Mouse (Mus musculus) heart, embryonic 13.5 days (tissue): ENCODE results near the gene Arl9. TPM values are rescaled to one million over a fixed set of nuclear protein-coding genes. Genes with fewer than 3 reads are reported as not detected.

Source experiments
- ATAC-seq: fragments of 200-750 bp; cut with Nextera tagmentation; 2 replicates; pipeline ENCODE4 v1.8.0; 2017; ENCODE audit warnings: moderate TSS enrichment; ENCODE audit not compliant: insufficient number of reproducible peaks, low FRiP score, low TSS enrichment; ENCODE audit errors: extremely low read depth
- H3K27ac ChIP-seq: fragments of 300-500 bp; sonication (generic); replicated peaks from 2 replicates; pipeline ENCODE4 v1.5.1; 2015; ENCODE audit warnings: moderate library complexity, mild to moderate bottlenecking, inconsistent platforms
- H3K27me3 ChIP-seq: fragments of 300-500 bp; sonication (generic); replicated peaks from 2 replicates; pipeline ENCODE4 v1.6.1; 2015; ENCODE audit warnings: mild to moderate bottlenecking, inconsistent platforms
- H3K36me3 ChIP-seq: fragments of 300-500 bp; sonication (generic); 2 replicates; pipeline ENCODE4 v1.6.1; 2015; ENCODE audit warnings: mild to moderate bottlenecking, inconsistent platforms
- H3K4me1 ChIP-seq: fragments of 300-500 bp; sonication (generic); 2 replicates; pipeline ENCODE4 v1.6.1; 2015; ENCODE audit warnings: inconsistent platforms
- H3K4me2 ChIP-seq: fragments of 300-500 bp; sonication (generic); 2 replicates; pipeline ENCODE4 v1.6.1; 2015; ENCODE audit warnings: inconsistent platforms, mild to moderate bottlenecking, moderate library complexity
- H3K4me3 ChIP-seq: fragments of 300-500 bp; sonication (generic); 2 replicates; pipeline ENCODE4 v1.5.1; 2015; ENCODE audit warnings: moderate library complexity, mild to moderate bottlenecking, inconsistent platforms
- H3K9ac ChIP-seq: fragments of 300-500 bp; sonication (generic); 2 replicates; pipeline ENCODE4 v1.6.1; 2015; ENCODE audit warnings: inconsistent platforms, mild to moderate bottlenecking, moderate library complexity
- H3K9me3 ChIP-seq: fragments of 300-500 bp; sonication (generic); 2 replicates; pipeline ENCODE4 v1.6.1; 2016; ENCODE audit warnings: inconsistent platforms
- WGBS: fragments of 180-500 bp; shearing (Covaris S2); methylation state at CpG from one replicate; pipeline ENCODE4 v1.1.7; 2015; ENCODE audit warnings: mixed read lengths; 5-methylcytosine and 5-hydroxymethylcytosine counted together
- polyA plus RNA-seq: library from polyadenylated mRNA; unstranded; fragments of >200 nt; fragmentation: Nextera tagmentation; extraction: Ambion mirVana; gene quantifications from 2 replicates; pipeline ENCODE4 v1.2.1, GENCODE M21; 2015

Gene Arl9
- polyA plus RNA-seq, 1 experiment from 2014 or later = not detected

GRCm38 (mm10) chr5:76974554-76975285 lies 29.1 kb upstream of the Arl9 start, which contains the start of gene Srp72:
Gene Srp72, plus strand, starts transcription at chr5:76974683.
- WGBS = under 1% methylated on average over 60 of the region's 60 CpGs
- peaks cover 51% of the 10 kb centered on the region for H3K36me3 ChIP-seq
- H3K4me2 ChIP-seq = peak within 1 kb of the TSS; percentile 96

GRCm38 (mm10) chr5:76975736-76976135 lies 28.1 kb upstream of the Arl9 start:
- ATAC-seq = no peak
- Histone ChIP-seq H3K27ac (no peak overlapping the region), H3K4me2 (peak overlapping the region; percentile 96), H3K9ac (peak overlapping the region; percentile 97), H3K36me3 (peaks cover 49% of the 10 kb centered on the region), H3K4me3 (peak overlapping the region; percentile 95), H3K9me3 (no peaks in the 10 kb centered on the region), H3K27me3 (no peaks in the 10 kb centered on the region), H3K4me1 (peaks cover 21% of the 10 kb centered on the region)
- whole genome bisulfite sequencing = 88% methylated on average over 8 of the region's 8 CpGs

More at GRCm38 (mm10) chr5:76974554-76975285, 29.1 kb upstream of the Arl9 start, which contains the start of gene Srp72:
- Histone ChIP-seq H3K27me3 (no peaks in the 10 kb centered on the region), H3K9me3 (no peaks in the 10 kb centered on the region), H3K4me3 (peak within 1 kb of the TSS; percentile 95), H3K27ac (peak within 1 kb of the TSS; percentile 95), H3K9ac (peak within 1 kb of the TSS; percentile 97), H3K4me1 (peaks cover 21% of the 10 kb centered on the region)
- ATAC-seq = peak; percentile 78

- Histone ChIP-seq H3K27ac (no peak overlapping the region), H3K9ac (no peak overlapping the region), H3K36me3 (peaks cover 90% of the 10 kb centered on the region), H3K27me3 (no peaks in the 10 kb centered on the region), H3K9me3 (no peaks in the 10 kb centered on the region), H3K4me1 (no peaks in the 10 kb centered on the region), H3K4me2 (no peak overlapping the region), H3K4me3 (no peak overlapping the region)
- ATAC-seq = no peak
- 92% methylated on average over 11 of the region's 11 CpGs for WGBS
These were observed 19.8 kb upstream of the Arl9 start for GRCm38 (mm10) chr5:76984015-76984414.

- no peaks in the 10 kb centered on the region for H3K9me3 ChIP-seq
- H3K36me3 ChIP-seq = peaks cover 91% of the 10 kb centered on the region
- no peak overlapping the region for H3K4me2 ChIP-seq
- no peak for ATAC-seq
- H3K4me1 ChIP-seq = no peaks in the 10 kb centered on the region
- 86% methylated on average over 3 of the region's 3 CpGs for WGBS
- no peak overlapping the region for H3K4me3 ChIP-seq
- no peak overlapping the region for H3K9ac ChIP-seq
- H3K27ac ChIP-seq = no peak overlapping the region
- no peaks in the 10 kb centered on the region for H3K27me3 ChIP-seq
These were observed 13.1 kb upstream of the Arl9 start for GRCm38 (mm10) chr5:76990789-76991188.

GRCm38 (mm10) chr5:76993174-76993814 lies 10.6 kb upstream of the Arl9 start:
- H3K4me1 ChIP-seq = no peaks in the 10 kb centered on the region
- ATAC-seq = no peak
- H3K4me3 ChIP-seq = no peak overlapping the region
- H3K27me3 ChIP-seq = no peaks in the 10 kb centered on the region
- peaks cover 94% of the 10 kb centered on the region for H3K36me3 ChIP-seq
- no peak overlapping the region for H3K9ac ChIP-seq
- no peak overlapping the region for H3K27ac ChIP-seq
- WGBS = 92% methylated on average over 5 of the region's 5 CpGs
- H3K9me3 ChIP-seq = no peaks in the 10 kb centered on the region
- no peak overlapping the region for H3K4me2 ChIP-seq

- 46% methylated on average over 5 of the region's 5 CpGs for WGBS
- Histone ChIP-seq H3K9ac (no peak overlapping the region), H3K27me3 (no peaks in the 10 kb centered on the region), H3K36me3 (peaks cover 78% of the 10 kb centered on the region), H3K4me2 (no peak overlapping the region), H3K4me1 (no peaks in the 10 kb centered on the region), H3K4me3 (no peak overlapping the region), H3K9me3 (no peaks in the 10 kb centered on the region), H3K27ac (no peak overlapping the region)
- ATAC-seq = no peak
These were observed 5.4 kb upstream of the Arl9 start for GRCm38 (mm10) chr5:76998416-76998815.

GRCm38 (mm10) chr5:77001192-77001591 lies 2.7 kb upstream of the Arl9 start:
- no peaks in the 10 kb centered on the region for H3K9me3 ChIP-seq
- peaks cover 50% of the 10 kb centered on the region for H3K36me3 ChIP-seq
- H3K4me3 ChIP-seq = no peak overlapping the region

GRCm38 (mm10) chr5:77010352-77010751 lies 6.5 kb downstream of the Arl9 start:
- Histone ChIP-seq H3K4me3 (no peak overlapping the region), H3K27ac (no peak overlapping the region), H3K9ac (no peak overlapping the region), H3K36me3 (no peaks in the 10 kb centered on the region), H3K27me3 (peaks cover 5% of the 10 kb centered on the region; the same call in 1 of the 2 replicates), H3K4me2 (no peak overlapping the region), H3K9me3 (no peaks in the 10 kb centered on the region), H3K4me1 (no peaks in the 10 kb centered on the region)
- no peak for ATAC-seq
- WGBS = 74% methylated on average over 9 of the region's 9 CpGs

More at GRCm38 (mm10) chr5:77001192-77001591, 2.7 kb upstream of the Arl9 start:
- no peak overlapping the region for H3K4me2 ChIP-seq
- H3K4me1 ChIP-seq = no peaks in the 10 kb centered on the region
- H3K27ac ChIP-seq = no peak overlapping the region
- 89% methylated on average over 17 of the region's 17 CpGs for WGBS
- no peak for ATAC-seq
- no peaks in the 10 kb centered on the region for H3K27me3 ChIP-seq
- H3K9ac ChIP-seq = no peak overlapping the region

- Histone ChIP-seq H3K4me2 (no peak overlapping the region), H3K9me3 (no peaks in the 10 kb centered on the region), H3K36me3 (no peaks in the 10 kb centered on the region), H3K27me3 (peaks cover 6% of the 10 kb centered on the region; the same call in 1 of the 2 replicates), H3K4me1 (no peaks in the 10 kb centered on the region), H3K9ac (no peak overlapping the region), H3K27ac (no peak overlapping the region), H3K4me3 (no peak overlapping the region)
- no peak for ATAC-seq
- 50% methylated on average over 3 of the region's 3 CpGs for WGBS
These were observed 7.2 kb downstream of the Arl9 start for GRCm38 (mm10) chr5:77011082-77011481.

- no peaks in the 10 kb centered on the region for H3K9me3 ChIP-seq
- WGBS = 73% methylated on average over 3 of the region's 3 CpGs
- no peak overlapping the region for H3K4me2 ChIP-seq
- no peak overlapping the region for H3K27ac ChIP-seq
- ATAC-seq = no peak
- peaks cover 9% of the 10 kb centered on the region for H3K27me3 ChIP-seq
- no peaks in the 10 kb centered on the region for H3K4me1 ChIP-seq
- no peaks in the 10 kb centered on the region for H3K36me3 ChIP-seq
- H3K9ac ChIP-seq = no peak overlapping the region
- no peak overlapping the region for H3K4me3 ChIP-seq
These were observed 9.3 kb downstream of the Arl9 start for GRCm38 (mm10) chr5:77013171-77013570.

GRCm38 (mm10) chr5:77015544-77016482 lies 12.0 kb downstream of the Arl9 start, which contains the start of gene Thegl:
Gene Thegl, plus strand, starts transcription at chr5:77016023.
- Histone ChIP-seq H3K9me3 (no peaks in the 10 kb centered on the region), H3K4me1 (no peaks in the 10 kb centered on the region), H3K9ac (peak within 1 kb of the TSS; percentile 74), H3K27ac (no peak within 1 kb of the TSS), H3K36me3 (no peaks in the 10 kb centered on the region), H3K4me2 (peak within 1 kb of the TSS; percentile 86), H3K27me3 (peaks cover 9% of the 10 kb centered on the region), H3K4me3 (peak within 1 kb of the TSS; percentile 60)
- 13% methylated on average over 56 of the region's 57 CpGs for WGBS
- peak; percentile 83 for ATAC-seq
